Mouse (Mus musculus) layer of hippocampus, postnatal 10 days (tissue): ENCODE measurements around the gene Fkbp6. TPM values are rescaled to one million over a fixed set of nuclear protein-coding genes. Genes with fewer than 3 reads are reported as not detected.
"Not testable (repeated sequence)": the region's sequence is repeated elsewhere in the genome, so short reads cannot be mapped to it uniquely, and the experiment has no call there.

Experiments
- DNase-seq, 2 experiments: peaks; one replicate each; pipeline ENCODE4 v3.0.0; 2021; ENCODE audit warnings: low spot score in 2 of 2
- long read RNA-seq: library from polyadenylated mRNA; stranded (forward); transcript quantifications from one replicate; pipeline ENCODE4 v2.0.0, GENCODE M21; 2023
- total RNA-seq, 2 experiments: library from RNA; stranded (reverse); gene quantifications; 2 replicates each; pipeline ENCODE4 v1.2.3; 2021

The Fkbp6 gene
- not detected for total RNA-seq
- long read RNA-seq: 0 reads

DNA sequence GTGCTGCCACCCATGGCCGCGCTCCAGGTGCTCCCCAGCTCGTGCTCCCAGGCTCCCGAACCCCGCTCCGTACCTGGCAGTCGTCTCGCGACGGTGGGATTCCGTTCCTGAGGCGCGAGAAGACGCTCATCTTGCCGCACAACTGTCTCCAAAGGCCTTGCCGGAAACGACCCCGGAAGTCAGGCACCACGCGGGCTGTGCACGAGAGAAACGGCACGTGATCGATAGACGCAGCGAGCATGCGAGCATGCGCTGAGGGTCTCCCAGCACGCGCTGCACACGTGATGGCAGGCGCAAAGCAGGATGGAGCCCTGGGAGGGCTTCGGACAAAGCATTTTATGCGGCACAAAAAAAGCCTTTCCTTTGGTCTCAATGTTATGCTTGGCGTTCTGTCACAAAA lies at the start of gene Fkbp6:
Fkbp6 (minus strand) TSS at position 183 of the 400 bp plus-strand sequence.
- DNase-seq: no peak

DNA sequence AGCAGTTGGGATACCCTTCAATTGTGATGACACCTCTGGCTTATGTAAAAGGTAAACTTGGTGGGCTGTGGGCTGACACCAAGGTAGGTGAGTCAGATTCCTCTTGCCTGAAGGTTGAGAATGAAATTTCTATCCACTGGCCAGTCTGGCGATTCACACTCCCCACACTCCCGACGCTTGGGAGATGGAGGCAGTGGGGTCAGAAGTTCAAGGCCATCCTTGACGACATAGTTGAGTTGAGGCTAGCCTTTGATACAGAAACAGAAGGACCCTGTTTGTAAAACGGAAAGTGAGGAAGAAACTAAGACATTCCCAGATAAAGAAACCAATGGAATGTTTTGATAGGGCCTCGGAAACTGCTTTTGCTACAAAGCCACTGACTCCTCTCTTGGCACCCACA lies 49.5 kb upstream of the Fkbp6 start:
- no peak for DNase-seq

DNA sequence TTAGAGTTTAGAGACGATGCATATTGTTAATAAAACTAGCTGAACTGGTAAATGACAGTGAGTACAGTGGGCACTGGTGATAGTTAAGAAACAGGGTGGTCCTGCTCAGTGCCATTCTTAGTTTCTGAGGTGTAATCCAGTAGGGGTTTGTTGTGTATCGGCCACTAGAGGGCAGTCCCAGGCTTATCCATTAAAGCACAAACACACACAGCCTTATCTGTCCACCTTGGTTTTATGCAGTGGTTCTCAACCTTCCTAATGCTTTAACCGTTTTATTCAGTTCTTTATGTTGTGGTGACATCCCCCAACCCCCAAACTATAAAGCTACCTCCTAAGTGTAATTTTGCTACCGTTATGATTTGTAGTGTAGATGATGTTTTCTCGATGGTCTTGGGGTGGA lies 46.0 kb upstream of the Fkbp6 start:
- DNase-seq: peak in 1 of 2 experiments; percentile 50

DNA sequence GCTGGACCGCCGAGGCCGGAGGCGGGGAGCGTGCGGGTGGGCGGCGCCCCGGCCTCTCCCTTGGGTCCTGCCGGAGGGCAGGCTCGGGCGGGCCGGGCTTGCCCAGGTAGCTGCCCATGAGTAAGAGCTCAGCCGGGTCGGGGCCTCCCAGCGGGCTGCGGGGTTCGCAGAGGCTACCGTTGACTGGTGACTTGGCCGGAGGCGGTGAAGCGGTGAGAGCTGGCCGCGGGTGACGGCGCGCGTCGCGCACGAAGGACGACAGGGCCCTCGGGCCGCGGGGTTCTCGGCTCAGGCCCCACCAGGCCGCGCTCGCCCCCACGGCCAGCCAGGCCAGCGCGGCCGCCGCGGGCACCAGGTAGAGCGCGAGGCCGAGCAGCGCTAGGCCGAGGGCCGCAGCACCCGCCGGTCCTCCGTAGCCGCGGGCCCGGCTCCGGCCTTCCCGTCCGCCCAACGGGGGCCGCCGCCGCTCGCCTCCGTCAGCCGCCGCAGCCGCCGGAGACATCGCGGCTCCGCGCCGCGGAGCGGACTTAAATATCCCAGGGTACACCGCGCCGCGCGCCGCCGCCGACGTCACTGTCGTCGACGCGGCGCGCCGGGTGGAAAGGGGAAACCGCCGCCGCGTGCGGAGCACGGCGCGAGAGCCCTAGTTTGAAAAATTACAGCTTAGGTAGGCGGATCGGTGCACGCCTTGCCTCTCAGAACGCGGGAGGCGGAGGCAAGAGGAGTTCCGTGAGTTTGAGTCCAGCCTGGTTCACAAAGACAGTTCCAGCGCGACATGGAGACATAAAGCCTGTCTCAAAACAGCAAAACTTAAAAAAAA lies 44.4 kb upstream of the Fkbp6 start, which contains the start of gene Pom121:
Pom121 (minus strand) TSS at position 543 of the 820 bp plus-strand sequence.
- peak; percentile 78 to 84 for DNase-seq

DNA sequence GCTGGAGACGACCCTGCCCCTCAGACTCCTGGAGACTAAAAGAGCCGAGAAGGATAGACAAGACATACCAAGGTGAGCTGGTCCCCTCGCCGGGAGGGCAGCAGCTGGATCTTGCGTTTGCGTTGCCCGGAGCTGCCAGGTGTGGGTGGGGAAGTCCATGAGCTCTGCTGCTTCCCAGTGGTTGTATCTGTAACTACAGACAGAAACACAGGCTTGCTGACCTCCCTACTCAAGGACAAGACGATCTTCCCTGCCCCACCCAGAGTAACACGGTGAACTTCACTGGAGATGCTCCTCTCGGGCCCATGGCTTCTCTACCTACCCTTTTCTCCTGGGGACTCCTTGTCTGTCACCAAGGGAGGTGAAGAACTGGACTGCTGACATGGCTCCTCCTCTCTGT lies 33.9 kb upstream of the Fkbp6 start:
- no peak for DNase-seq

DNA sequence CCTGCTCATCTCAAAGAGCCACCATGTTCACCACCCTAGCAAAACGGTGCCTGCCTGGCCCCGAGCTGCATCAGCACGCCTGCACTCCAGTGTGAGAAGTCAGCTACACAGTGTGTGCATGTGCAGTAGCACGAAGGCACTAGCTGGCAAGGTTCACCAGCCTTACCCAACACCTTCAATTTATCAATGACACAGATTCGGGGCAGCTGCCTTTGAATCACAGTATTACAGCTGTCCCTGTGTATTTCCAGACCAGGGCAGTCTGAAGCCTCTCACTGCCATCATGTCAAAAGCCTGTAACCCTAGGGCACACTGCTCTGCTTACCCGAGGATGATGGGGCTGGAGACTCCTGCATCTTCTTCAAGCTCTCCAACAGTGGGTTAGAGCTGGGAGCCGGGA lies 32.9 kb upstream of the Fkbp6 start:
- no peak for DNase-seq

DNA sequence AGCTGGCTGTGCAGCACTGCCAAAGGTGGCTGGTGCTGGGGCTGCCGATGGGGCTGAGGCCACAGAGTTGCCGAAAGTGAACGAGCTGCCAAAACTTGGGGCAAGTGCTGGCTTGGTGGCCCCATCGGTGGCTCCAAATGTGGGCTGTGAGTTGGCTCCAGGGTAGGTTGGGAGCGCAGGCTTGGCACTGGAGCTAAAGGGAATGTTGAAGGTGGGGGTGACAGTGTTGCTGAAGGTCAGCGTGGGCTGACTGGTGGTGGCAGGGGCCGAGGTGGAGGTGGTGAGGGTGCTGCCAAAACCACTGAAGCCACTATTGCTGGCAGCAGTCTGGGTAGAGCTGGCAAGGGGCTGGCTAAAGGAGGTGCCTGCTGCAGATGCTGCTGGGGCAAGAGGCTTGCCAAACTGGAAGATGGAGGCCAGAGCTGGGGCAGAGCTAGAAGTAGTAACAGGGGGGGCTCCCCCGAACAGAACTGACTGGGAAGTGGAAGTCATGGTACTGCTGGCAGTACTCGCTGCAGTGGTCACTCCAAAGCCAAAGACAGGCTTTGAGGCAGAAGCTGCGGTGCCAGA lies 31.6 kb upstream of the Fkbp6 start:
- DNase-seq: peak in 1 of 2 experiments; percentile 37

DNA sequence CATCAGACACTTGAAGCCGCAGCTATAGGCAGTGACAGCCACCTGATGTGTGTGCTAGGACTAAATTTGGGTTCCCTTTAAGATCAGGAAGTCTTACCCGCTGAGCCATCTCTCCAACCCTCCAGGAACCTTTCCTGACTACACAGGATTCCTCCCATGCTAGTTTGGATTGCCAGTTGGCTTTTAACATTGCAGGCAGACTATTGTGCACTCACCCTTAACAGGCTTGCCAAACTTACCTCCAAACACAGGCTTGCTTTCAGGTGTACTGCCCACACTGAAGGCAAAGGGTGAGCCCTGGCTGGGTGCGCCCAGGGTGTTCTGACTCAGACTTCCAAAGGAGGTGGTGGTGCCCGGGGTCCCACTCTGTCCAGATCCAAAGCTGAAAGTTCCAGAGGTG lies 30.8 kb upstream of the Fkbp6 start:
- no peak for DNase-seq

DNA sequence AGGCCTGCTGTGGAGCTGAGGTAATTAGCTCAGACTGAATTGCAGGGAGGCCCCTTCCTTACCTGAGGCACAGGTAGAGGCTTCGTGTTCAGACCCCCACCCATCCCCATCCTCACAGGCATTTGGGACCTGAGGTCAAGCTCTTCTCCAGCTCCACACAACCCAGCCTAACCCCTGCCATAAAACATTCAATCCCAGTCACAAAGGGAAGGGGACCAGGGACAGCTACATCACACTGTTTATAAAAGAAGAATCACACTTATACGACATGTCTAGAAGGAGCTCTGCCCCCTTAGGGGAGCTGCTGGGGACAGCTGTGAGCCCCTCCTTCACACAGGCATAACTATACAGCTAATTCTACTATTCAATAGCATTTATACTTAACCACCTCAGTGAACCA lies 26.5 kb upstream of the Fkbp6 start:
- no peak for DNase-seq

DNA sequence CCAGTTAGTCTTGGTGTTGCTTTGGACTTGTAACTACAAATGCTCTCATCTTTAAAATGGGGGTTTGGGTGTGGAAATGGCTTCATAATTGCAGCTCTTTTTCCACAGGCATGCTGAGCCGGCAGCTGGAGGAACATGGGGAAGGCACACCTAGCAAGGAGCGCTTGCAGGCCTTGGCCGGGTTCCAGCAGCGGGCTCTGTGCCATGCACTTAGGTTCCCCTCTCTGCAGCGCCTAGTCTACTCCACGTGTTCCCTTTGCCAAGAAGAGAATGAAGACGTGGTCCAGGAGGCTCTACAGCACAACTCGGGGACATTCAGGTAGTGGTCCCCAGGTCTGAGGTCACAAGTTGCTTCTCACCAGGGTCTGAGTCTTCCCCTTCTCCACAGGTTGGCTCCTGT lies 25.3 kb upstream of the Fkbp6 start:
- DNase-seq: no peak

DNA sequence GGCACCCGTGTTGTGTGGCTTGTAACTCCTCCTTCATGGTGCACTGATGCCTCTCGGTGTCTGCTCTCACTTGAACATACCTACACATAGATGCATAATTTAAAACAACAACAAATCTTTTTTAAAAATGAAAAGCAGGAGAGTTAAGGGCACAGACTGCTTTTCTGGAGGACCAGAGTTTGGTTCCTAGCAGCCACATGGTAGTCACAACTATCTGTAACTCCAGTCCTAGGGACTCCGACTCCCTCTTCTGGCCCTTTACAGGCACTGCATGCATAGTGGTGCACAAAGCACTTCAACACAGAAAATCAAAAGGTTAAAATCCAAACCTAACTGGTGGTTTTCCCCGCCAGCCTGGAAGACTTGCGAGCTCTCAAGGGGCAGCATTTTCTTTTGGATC lies 23.8 kb upstream of the Fkbp6 start:
- no peak for DNase-seq

DNA sequence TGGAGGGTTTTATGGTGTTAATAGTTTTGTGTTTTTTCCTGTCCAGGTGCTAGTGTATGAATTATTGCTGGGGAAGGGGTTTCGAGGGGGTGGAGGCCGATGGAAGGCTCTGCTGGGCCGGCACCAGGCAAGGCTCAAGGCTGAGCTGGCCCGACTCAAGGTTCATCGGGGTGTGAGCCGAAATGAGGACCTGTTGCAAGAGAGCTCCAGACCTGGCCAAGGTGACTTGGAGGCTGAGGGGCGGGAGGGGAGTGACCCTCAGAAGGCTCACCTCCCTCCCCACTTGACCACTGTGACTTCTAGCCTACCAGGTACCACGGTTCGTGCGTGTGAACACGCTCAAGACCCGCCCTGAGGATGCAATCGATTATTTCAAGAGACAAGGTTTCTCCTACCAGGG lies 21.4 kb upstream of the Fkbp6 start:
- DNase-seq: no peak

DNA sequence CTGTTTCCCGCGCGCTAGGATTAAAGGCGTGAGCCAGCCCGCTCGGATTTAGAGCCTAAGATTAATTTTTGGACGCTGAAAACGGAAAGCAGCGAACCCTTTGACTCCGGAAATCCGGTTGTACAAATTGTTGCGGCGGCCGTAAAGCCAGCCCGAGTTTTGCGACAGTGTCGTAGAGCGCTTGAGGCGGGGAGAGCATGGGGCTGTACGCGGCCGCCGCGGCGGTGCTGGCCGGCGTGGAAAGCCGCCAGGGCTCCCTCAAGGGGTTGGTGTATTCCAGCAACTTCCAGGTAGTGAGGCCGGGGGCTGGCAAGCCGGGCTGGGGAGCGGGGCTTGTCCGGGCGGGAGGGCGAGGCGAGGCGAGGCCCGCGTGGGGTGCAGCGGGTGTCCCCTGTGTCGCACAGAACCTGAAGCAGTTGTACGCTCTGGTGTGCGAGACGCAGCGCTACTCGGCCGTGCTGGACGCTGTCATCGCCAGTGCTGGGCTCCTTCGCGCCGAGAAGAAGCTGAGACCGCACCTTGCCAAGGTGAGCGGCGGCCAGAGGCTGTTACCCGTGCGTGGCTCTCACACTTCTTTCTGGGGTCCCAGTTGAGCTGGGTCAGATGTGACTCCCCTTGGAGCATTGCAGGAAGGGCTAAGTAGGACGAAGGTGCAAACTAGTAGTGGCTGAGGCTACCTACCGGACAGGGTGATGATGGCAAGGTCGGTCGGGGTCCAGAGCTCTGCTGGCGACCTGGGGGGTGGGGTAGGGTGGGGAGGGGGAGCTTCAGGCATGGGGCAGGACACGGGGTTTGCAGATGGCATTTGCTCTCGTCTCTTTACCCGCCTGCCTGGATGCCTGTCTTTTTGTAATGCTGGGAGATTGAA lies 20.2 kb upstream of the Fkbp6 start, which contains the start of gene Nsun5:
Nsun5 (plus strand) TSS at position 167 of the 868 bp plus-strand sequence.
- peak; percentile 97 to 98 for DNase-seq

DNA sequence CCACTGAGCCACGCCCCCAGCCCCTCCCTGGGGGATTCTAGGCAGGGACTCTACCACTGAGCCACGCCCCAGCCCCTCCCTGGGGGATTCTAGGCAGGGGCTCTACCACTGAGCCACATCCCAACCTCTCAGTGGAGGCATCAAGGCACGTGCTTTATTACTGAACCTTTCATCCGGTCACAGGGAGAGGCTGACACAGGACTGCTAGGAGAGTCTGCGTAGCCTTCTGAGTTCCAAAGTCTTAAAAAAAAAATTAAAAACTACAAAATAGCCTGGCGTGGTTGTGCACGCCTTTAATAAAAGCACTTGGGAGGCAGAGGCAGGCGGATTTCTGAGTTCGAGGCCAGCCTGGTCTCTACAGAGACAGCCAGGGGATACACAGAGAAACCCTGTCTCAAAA lies 19.4 kb upstream of the Fkbp6 start:
- DNase-seq: not testable (repeated sequence)

DNA sequence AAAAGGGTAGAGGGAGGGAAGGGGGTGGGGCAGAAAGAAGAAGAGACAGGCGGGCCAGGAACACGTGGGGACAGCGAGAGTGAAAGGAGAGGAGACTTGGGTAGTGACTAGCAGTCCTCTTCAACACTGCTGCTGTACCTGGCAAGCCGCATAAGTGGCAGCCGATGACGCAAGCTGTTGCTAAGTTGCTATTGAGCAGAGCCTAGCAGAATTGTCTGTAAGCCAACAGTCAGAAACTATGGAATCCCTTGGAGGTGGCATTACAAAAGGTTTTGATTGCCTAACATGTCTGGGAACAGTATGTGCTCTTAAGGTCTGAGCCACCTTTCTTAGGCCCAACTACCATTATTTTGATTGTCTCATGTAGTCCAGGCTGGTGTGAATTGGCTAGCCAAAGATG lies 18.5 kb upstream of the Fkbp6 start:
- DNase-seq: no peak

DNA sequence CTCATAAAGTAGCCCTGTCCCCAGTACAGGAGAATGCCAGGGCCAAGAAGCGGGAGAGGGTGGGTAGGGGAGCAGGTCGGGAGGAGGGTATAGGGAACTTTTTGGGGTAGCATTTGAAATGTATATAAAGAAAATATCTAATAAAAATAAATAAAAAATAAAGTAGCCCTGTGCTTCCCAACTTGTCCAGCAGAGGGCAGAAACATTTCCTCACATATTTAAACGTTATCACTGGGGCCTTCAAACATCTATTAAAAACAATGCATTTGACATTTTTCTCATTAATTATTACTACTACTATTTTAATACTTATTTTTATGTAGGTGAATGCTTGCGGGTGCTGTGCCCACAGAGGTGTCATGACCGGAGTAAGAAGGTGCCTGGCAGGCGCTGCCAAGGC lies 18.0 kb upstream of the Fkbp6 start:
- no peak for DNase-seq

DNA sequence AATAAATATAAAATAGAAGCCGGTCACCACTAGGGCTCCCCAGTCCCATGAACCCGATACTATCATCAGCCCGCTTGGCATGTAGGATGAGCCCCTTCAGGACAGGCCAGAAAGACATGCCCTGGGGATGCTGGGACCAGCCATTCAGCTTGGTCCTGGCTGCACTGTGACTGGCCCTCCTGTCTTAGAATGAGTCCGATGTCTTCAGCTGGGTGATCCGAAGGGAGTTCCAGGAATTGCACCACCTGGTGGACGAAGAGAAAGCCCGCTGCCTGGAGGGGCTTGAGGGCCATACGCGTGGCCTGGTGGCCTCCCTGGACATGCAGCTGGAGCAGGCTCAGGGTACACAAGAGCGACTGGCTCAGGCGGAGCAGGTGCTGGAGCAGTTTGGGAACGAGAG lies 13.7 kb upstream of the Fkbp6 start:
- DNase-seq: no peak

DNA sequence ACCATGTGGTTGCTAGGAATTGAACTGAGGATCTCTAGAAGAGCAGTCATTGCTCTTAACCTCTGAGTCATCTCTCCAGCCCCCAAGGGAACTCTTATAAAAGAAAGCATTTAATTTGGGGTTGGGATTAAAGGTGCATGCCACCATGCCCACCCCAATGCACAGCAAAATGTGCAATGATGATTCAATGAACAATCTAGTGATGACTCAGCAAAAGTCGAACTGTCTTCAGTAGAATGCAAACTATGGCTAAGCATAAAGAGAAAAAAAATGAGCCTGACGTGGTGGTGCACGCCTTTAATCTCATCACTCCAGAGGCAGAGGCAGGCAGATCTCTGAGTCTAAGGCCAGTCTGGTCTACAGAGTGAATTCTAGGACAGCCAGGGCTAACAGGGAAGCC lies 12.7 kb upstream of the Fkbp6 start:
- DNase-seq: no peak

DNA sequence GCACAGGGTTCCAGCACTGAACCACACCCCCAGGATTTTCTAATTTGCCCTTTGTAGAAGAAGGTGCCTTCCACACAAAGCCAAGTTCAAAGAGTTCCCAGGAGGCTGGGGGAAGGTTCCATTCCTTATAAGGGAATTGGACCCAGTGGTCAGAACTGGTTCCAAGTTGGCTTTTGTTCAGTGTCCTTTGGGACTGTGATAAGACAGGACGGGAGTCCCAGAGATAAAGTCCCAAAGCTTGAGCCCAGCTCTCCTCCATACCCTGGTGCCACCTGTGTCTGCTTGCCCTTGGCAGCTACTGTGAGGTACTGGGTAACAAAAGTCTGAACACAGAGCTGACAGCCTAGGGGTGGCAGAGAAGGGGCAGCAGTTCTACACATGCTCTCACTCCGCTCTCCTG lies 9.9 kb upstream of the Fkbp6 start:
- DNase-seq: no peak

DNA sequence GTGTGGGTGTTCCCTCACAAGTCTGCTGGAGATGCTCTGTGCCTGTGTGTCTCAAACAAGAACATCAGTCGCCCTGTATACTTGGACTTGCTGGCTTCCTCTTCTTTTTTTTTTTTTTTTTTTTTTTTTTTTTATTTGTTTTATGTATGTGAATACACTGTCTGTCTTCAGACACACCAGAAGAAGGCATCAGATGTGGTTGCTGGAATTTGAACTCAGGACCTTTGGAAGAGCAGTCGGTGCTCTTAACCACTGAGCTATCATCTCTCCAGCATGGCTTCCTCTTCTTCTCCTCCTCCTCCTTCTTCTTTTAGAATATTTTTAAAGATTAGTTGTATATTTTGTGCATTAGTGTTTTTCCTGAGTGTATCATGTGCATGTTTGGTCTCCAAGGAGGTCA lies 7.7 kb upstream of the Fkbp6 start:
- no peak for DNase-seq

DNA sequence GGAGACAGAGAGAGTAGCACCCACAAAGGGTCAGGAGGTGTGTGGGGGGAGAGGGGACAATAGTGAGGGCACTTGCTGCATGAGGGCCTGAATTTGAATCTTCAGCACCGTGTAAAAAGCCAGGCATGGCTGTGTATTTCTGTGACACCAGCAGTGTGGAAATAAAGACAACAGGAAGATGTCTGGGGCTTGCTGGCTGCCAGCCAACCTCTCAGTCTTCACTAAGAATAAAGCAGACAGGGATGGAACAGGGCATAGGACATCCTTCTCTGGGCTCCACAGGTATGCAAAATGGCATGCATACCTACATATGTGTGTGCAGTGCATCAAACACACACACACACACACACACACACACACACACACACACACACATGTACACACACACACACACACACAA lies 6.2 kb upstream of the Fkbp6 start:
- DNase-seq: no peak

DNA sequence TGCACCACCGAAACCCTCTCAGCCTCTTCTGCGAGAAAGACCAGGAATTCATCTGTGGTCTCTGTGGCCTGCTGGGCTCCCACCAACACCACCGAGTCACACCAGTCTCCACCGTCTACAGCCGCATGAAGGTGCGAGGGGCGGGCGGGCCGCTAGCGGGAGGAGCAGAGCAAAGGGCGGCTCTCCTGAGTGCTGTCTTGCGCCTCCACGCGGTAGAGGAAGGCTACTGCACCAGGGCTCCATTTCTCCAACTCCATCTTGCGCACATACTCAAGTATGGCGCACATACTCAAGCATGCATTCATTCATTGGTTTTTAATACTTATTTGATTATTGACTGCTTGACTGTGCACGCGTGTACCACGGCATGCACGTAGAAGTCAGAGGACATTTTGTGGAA lies 3.7 kb upstream of the Fkbp6 start:
- no peak for DNase-seq
